Mouse (Mus musculus) macrophage (primary cell): ENCODE data around the gene Tmem168. TPM values are rescaled to one million over a fixed set of nuclear protein-coding genes. Genes with fewer than 3 reads are reported as not detected.

ENCODE experiments used
- H3K27ac ChIP-seq: fragments of 350-480 bp; formaldehyde crosslinking; 2 replicates; pipeline ENCODE4 v1.9.0; 2021
- H3K36me3 ChIP-seq: fragments of 350-480 bp; formaldehyde crosslinking; 2 replicates; pipeline ENCODE4 v1.9.0; 2021; ENCODE audit errors: inconsistent target
- H3K4me3 ChIP-seq: fragments of 350-480 bp; formaldehyde crosslinking; 2 replicates; pipeline ENCODE4 v1.9.0; 2021; ENCODE audit errors: inconsistent target
- H3K79me2 ChIP-seq: fragments of 350-480 bp; formaldehyde crosslinking; 2 replicates; pipeline ENCODE4 v1.9.0; 2021; ENCODE audit errors: inconsistent target
- WGBS: methylation state at CpG from one replicate; pipeline ENCODE4 v1.1.7; 2026; ENCODE audit warnings: inconsistent platforms; ENCODE audit not compliant: missing documents; 5-methylcytosine and 5-hydroxymethylcytosine counted together
- polyA plus RNA-seq: library from polyadenylated mRNA; stranded (reverse); fragments of 250-400 nt; gene quantifications from 3 replicates; pipeline ENCODE4 v1.2.4, GENCODE M21; 2018; ENCODE audit warnings: inconsistent platforms

Tmem168 gene
- polyA plus RNA-seq, 1 experiment from 2014 or later, result 49.2 TPM

DNA sequence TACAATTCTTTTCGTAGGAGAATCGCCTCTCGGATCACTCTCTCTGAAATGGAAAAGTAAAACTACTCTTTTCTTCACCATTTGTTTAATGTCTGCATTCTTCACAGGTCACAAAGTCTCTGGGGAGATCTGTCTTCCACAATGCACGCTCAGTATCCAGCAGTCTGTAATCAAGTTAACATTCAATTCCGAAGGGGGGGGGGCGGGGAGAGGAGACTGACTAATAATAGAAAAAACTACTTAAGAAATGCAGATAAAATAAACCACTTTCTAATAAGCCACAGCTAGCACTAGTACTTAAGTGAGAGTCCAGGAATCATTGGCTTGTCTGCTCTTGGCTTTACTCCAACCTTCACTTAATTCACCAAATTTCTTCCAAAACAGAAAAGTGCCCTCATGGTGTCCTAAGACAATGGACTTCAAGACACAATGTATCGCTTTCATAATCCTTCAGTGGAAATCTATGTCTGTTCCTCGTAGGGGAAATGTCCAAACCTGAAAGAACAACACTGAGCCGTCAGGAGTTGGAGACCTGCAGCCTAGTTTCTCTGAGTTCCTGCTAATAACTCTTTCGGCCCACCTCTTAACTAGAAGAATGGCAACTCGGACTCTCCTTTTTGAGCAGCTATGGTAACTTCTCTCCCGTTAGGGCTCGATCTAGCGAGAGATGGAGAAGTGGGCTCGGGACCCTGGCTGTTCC, 829 bp downstream of the Tmem168 start:
- peak overlapping the region; percentile 79 for H3K4me3 ChIP-seq
- peaks cover 53% of the 10 kb centered on the region for H3K79me2 ChIP-seq
- 27% methylated on average over 13 of the region's 15 CpGs for WGBS
- peak overlapping the region; percentile 84 for H3K27ac ChIP-seq
- peaks cover 5% of the 10 kb centered on the region; the same call in 1 of the 2 replicates for H3K36me3 ChIP-seq

GRCm38 (mm10) chr6:13606394-13606793, 1.5 kb downstream of the Tmem168 start:
- peak overlapping the region; percentile 79 for H3K4me3 ChIP-seq
- peaks cover 56% of the 10 kb centered on the region for H3K79me2 ChIP-seq
- 10% methylated on average over 4 of the region's 4 CpGs for WGBS
- H3K27ac ChIP-seq, result peak overlapping the region; percentile 84
- peaks cover 5% of the 10 kb centered on the region; the same call in 1 of the 2 replicates for H3K36me3 ChIP-seq

GRCm38 (mm10) chr6:13603134-13603533, 4.8 kb downstream of the Tmem168 start:
- WGBS, result 89% methylated on average over 6 of the region's 6 CpGs
- Histone ChIP-seq H3K79me2 (peaks cover 88% of the 10 kb centered on the region), H3K36me3 (peaks cover 5% of the 10 kb centered on the region; the same call in 1 of the 2 replicates), H3K4me3 (no peak overlapping the region), H3K27ac (no peak overlapping the region)

DNA sequence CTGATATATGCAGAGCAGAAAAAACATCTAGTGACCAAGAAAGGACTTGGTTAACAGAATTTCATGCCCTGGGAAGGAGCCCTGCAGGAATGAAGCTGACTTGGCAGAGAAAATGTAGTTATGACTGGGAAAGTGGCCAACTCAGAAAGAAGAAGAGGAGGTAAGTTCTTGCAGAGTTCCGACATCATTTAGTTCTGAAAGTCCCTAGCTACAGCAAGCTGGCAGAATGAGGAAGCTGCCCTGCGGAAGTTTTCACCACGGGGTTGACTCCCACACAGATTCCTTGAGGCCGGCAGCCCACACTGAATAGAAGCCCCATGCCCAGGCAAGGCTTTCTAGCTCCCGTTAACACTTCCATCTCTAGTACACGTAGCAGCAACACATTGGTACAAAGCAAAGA, 6.3 kb downstream of the Tmem168 start:
- Histone ChIP-seq H3K4me3 (no peak overlapping the region), H3K79me2 (peaks cover 96% of the 10 kb centered on the region), H3K36me3 (peaks cover 5% of the 10 kb centered on the region; the same call in 1 of the 2 replicates), H3K27ac (peak overlapping the region; percentile 68)
- 1% methylated on average over 6 of the region's 6 CpGs for WGBS

DNA sequence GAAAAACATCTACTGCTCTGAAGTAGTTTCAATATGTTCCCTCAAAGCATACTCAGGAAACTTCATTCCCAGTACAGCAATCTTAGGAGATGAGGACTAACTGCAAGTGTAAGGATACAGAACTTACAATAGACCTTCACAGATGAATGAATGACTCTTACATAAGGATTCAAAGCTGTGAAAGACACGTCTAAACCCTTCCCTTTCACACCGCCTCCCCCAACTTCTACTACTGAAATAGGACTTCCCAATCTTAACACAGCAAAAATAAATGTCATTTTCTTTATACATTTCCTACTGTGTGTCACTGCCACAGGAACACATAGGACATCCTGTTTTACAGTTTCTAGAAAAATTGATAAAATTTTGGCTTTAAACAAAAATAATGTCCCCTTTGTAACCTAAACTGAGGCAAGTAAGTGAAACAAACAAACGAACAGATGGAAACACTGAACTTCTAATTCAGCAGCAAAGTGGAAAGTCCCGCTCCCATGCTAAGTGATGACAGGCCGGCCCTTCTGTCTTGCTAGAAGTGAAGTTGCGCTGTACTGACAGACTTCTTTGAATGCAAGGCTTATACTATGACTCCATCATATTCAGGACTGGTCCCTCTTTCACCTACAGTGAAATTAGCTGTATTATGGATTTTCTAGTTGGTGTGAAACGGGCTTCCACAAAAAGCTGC, 9.5 kb downstream of the Tmem168 start:
- H3K4me3 ChIP-seq, result no peak overlapping the region
- peaks cover 24% of the 10 kb centered on the region for H3K36me3 ChIP-seq
- H3K79me2 ChIP-seq, result peaks cover 96% of the 10 kb centered on the region
- H3K27ac ChIP-seq, result no peak overlapping the region
- WGBS, result 79% methylated on average over 7 of the region's 7 CpGs

DNA sequence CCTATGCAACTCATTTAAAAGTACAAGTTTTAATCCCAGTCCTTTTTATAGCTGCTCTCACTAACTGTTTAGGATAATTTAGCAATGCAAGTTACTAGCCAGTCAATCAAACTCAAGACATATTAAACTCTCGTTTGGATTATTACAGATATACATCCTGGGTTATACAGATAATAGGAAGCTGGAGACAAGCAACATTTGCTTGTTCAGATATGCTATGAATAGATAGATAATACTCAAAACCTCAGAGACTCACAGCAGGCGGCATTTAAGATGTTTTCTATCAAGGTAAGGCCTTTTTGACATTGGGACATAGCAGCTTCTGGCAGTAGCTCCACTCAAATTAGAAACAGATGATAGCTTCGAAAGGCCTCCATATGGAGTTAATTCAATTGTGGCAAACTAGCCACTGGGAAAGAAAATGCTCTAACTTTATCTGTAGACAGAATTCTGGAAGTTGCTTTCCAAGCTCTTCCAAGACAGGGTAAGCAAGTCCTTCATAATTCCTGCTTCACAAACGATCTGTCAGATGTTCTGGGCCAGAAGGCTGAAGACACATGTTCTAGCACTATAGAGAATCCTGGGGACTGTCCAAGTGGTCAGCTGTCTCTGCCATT, 15.1 kb downstream of the Tmem168 start:
- H3K79me2 ChIP-seq, result peaks cover 94% of the 10 kb centered on the region
- H3K4me3 ChIP-seq, result no peak overlapping the region
- peaks cover 70% of the 10 kb centered on the region for H3K36me3 ChIP-seq
- no peak overlapping the region for H3K27ac ChIP-seq
- 94% methylated on average over 3 of the region's 4 CpGs for WGBS

DNA sequence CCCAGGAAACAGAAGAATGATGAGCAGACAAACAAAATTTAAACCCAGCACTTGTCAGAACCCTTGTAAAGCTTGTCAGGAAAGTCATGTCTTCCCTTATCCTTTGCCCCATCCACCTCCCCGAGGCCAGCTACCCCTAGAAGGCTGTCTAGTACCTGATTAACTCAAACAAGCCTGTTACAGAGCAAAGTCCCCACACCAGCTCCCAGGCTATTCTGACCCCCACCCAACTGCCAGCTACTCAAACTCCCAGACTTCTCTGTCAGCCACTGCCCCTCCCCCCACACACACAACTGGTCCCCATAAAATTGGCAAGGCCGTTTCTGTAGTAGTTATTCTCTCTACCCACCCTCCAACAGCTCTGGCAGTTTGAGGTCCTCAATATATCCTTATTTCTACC, 21.3 kb downstream of the Tmem168 start:
- Histone ChIP-seq H3K36me3 (peaks cover 55% of the 10 kb centered on the region), H3K4me3 (no peak overlapping the region), H3K79me2 (peaks cover 79% of the 10 kb centered on the region), H3K27ac (no peak overlapping the region)
- 83% methylated on average over 2 of the region's 2 CpGs for WGBS

- 91% methylated on average over 8 of the region's 8 CpGs for WGBS
- Histone ChIP-seq H3K36me3 (peaks cover 55% of the 10 kb centered on the region), H3K79me2 (peaks cover 75% of the 10 kb centered on the region), H3K27ac (no peak overlapping the region), H3K4me3 (no peak overlapping the region)
These were observed 21.7 kb downstream of the Tmem168 start for GRCm38 (mm10) chr6:13586154-13586553.

GRCm38 (mm10) chr6:13584788-13585187, 23.1 kb downstream of the Tmem168 start:
- no peak overlapping the region for H3K27ac ChIP-seq
- no peak overlapping the region for H3K4me3 ChIP-seq
- peaks cover 55% of the 10 kb centered on the region for H3K36me3 ChIP-seq
- peaks cover 61% of the 10 kb centered on the region for H3K79me2 ChIP-seq
- WGBS, result 83% methylated on average over 6 of the region's 6 CpGs

DNA sequence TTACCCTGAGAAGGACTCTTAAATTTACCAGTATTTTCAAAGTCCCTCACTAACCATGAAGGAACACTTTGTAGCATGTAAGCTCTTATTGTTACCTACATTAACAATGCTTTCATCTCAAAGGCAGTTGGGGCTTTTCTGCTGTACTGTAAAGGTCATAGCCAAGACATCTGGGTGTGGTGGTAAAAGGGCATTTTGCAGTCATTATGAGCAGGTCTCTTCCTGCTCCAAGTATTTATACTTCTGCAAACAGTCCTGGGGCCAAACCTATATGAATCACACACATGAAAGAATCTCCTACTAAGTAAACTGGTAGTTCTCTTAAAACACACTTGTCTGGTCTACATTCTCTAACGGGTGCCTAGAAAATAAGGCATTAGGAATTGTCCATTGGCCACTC, 25.8 kb downstream of the Tmem168 start:
- WGBS, result 100% methylated on average over 1 of the region's 1 CpGs
- Histone ChIP-seq H3K36me3 (peaks cover 54% of the 10 kb centered on the region; the same call in 1 of the 2 replicates), H3K4me3 (no peak overlapping the region)

GRCm38 (mm10) chr6:13565734-13566133, 42.2 kb downstream of the Tmem168 start:
- H3K27ac ChIP-seq, result no peak overlapping the region
- no CpG with 5 or more reads among the region's 1 CpGs for WGBS
- H3K36me3 ChIP-seq, result no peaks in the 10 kb centered on the region
- H3K79me2 ChIP-seq, result no peaks in the 10 kb centered on the region
- H3K4me3 ChIP-seq, result no peak overlapping the region

More for the DNA sequence above, 25.8 kb downstream of the Tmem168 start:
- peaks cover 34% of the 10 kb centered on the region for H3K79me2 ChIP-seq
- no peak overlapping the region for H3K27ac ChIP-seq

- Histone ChIP-seq H3K4me3 (no peak overlapping the region), H3K79me2 (no peaks in the 10 kb centered on the region), H3K27ac (no peak overlapping the region), H3K36me3 (no peaks in the 10 kb centered on the region)
- WGBS, result 93% methylated on average over 2 of the region's 2 CpGs
These were observed 52.6 kb downstream of the Tmem168 start for GRCm38 (mm10) chr6:13555266-13555665.

DNA sequence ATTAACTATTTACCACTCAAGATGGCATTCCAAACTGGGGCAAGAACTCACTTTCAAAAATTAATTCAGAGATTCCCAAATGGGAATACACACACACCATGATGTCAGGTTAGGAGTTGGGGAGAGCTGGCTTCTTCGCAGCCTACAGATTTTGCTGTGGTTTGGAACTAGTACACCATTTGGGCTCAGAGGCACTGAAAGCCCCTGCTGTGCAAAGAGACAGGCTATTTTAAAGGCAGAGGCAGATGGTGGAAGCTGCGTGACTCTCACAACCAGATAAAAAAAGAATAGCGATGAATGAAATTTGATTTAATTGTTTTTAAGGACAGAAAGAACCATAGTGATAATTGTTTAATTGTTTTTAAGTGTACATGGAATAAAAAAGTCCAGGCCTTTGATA, 66.1 kb downstream of the Tmem168 start:
- no peak overlapping the region for H3K4me3 ChIP-seq
- no peaks in the 10 kb centered on the region for H3K36me3 ChIP-seq
- H3K27ac ChIP-seq, result no peak overlapping the region
- 96% methylated on average over 3 of the region's 3 CpGs for WGBS
- no peaks in the 10 kb centered on the region for H3K79me2 ChIP-seq

DNA sequence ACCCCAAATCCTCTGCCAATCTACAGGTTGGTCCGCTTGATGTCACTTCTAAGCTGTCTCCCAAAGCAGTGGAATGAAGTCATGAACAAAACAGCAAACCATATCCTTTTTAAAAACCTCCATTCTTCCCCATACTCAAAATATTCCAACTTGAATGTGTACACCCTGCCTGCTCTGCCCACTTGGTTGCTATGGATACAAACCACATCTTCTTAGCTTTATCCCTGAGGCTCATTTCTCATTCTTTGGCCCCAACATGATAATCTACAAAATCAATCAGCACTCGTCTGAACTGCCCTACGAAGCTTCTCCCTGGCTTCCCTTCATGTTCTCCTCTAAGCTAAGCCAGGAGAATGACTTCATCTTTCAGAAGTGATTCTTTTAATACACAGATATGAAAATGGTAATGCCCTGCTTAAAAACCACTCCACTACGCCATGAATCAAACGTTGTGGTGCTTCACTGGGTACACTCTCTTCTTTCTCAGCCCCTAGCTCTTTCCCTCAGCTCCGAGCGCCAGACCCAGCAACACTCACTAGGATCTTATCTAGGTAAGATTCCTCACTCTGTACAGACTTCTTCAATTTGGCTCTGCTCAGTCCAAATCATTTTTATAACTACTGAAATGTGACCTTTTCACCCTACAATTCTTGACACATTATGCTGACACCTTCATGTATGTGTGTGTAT, 70.5 kb downstream of the Tmem168 start:
- no peak overlapping the region for H3K4me3 ChIP-seq
- H3K36me3 ChIP-seq, result no peaks in the 10 kb centered on the region
- 81% methylated on average over 7 of the region's 7 CpGs for WGBS
- H3K27ac ChIP-seq, result no peak overlapping the region
- no peaks in the 10 kb centered on the region for H3K79me2 ChIP-seq
